Mouse (Mus musculus): ENCODE results near the gene Morn1.

- no peak for TF ChIP-seq CTCF (IDR thresholded peaks at IDR 0.05; ENCODE audit: low read depth)
- no peak for TF ChIP-seq EP300 (IDR thresholded peaks at IDR 0.05; ENCODE audit: low read depth)
Measured at GRCm38 (mm10) chr4:155122444-155123040, 36.2 kb downstream of the Morn1 start.
